Mouse (Mus musculus): ENCODE results near the gene Fkbp11.
"Not testable (repeated sequence)": the region's sequence is repeated elsewhere in the genome, so short reads cannot be mapped to it uniquely, and the experiment has no call there.

The Fkbp11 gene

DNA sequence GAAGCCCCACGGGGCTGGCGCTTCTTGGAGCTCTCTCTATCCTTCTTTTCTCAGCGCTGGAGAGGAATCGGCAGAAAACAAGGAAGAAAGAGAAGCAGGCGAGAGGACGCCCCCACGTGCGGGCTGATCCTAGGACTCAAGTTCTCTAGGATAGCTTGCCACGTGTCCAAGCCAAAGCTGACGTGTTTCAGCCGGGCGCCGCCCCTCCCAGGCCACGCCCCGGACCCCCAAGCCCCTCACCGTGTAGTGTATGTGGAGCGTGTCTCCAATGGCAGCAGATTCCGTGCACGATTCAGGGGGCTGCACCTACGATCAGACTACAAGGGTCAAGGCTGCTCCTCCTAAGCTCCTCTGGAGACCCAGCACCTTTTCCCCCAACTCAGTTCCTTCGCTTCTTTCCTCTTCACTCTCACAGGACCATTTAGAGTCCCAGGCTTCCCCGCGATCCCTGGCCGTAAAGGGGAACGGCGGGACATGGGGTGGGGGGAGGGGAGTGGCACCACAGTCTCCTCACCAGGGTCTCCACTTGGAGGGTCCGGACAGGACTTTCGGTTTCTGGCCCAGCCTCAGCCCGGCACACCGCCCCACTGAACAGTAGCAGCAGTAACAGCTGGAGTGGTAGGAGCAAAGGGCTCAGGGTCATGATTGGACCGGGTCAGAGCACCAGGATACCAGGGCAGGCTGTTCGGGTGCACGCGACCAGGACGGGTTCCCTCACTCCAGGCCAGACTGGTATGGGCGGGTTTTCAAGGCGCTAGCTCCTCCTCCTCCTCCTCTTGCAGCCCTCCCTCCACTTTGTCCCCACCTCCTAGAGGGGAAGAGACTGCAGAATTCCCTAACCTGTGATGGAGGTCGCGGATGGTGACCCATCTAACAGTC is at the start of gene Fkbp11:
TSS of gene Fkbp11 (minus strand) at position 756 of the 879 bp plus-strand sequence.
- DNase-seq (ENCODE audit: low spot score), result no peak

DNA sequence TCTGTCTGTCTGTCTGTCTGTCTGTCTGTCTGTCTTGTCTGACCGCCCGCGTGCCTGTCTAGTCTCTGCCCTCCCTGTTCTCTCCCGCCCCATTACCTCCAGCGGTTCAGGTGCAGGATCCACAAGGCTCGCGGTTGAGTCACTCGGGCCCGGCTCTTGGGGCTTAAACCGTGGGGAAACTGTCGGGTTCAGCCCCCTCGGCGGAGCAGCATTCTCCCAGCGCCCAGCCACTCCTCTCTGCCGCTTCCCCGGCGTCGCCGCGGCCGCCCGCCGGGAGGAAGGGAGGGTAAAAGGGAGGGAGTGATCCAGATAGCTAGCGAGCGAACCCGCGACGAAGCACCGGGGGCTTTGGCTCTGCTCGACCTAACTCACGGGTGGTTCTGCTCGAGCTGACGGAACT is 49.8 kb upstream of the Fkbp11 start, which contains the start of gene Wnt10b:
TSS of gene Wnt10b (minus strand) at position 389 of the 400 bp plus-strand sequence.
- DNase-seq (ENCODE audit: low spot score), result peak; percentile 39

DNA sequence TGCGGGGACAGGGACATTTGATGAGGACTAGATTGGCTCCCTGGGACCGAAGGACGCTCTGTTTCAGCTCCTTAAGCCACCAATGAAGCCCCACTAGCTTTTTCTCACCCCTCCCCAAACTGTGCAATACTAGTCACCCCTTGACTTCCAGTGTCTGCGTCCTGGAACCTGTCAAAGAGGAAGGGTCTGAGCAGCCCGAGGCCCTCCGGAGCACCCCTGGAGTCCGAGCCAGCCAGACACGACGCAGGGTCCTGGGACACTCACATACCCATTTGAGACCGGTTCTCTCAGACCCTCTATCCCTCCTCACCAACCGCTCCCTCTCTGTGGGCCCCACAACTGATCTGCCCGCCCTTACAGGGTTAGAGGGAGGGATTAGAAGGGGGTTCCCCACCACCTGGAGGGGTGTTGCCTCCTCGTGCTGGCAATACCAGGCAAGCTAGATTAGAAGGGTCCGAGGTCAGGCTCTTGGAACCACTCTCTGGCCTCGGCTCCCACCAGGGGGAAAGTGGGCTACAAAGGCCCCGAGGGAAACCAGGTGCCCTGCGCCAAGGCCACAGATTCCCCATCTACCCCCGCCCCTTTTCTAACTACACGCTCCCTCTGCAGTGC is 49.1 kb upstream of the Fkbp11 start:
- DNase-seq (ENCODE audit: low spot score), result peak; percentile 36

DNA sequence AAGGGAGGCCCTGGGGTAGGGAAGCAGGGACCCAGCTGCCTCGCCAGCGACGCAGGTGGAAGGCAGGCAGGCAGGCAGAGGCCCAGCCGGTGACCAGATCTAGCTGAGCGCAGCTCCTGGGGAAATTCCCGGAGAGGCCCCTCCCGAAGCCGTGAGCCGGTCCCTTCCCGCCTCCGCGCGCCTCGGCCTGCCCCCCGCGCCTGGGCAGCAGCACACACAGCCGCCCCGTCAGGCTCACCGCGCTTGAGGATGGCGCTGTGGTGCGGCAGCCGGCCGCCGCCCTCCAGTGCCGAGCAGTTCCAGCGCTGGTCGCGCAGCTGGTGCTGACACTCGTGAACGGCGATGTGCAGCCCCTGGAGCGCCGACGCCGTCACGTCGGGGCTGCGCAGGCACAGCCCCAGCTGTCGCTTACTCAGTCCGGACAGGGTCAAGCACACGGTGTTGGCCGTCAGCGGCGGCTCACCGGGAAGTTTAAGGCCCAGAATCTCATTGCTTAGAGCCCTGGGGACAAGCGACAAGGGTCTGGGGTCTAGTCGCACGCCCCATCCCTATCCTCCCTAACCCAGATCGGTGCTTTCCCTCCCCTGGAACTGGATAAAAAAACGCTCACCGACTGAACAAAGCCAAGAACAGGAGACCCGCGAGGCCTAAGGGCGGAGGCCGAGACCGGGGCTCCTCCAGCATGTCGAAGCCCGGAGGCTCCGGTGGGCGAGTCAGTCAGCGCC is 48.4 kb upstream of the Fkbp11 start:
- DNase-seq (ENCODE audit: low spot score), result peak; percentile 87

DNA sequence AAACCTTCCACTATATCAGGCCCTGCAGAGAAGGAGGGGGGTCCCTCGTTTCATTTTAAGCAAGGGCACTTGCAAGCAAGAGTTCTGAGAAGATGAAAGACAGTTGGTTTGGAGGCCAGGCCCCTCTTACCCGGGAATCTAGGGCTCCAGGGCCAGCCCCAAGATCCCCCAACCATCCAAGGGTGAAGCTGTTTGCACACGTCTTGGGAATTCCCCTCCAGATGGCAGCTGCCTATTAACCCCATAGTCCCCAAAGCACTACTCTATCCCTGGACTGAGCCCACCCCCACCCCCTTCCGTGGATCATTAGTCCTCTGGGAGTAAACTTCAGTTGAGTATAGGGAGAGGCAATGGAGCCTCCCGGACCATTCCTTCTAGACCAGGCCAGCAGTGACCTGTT is 47.5 kb upstream of the Fkbp11 start:
- DNase-seq (ENCODE audit: low spot score), result peak; percentile 21

DNA sequence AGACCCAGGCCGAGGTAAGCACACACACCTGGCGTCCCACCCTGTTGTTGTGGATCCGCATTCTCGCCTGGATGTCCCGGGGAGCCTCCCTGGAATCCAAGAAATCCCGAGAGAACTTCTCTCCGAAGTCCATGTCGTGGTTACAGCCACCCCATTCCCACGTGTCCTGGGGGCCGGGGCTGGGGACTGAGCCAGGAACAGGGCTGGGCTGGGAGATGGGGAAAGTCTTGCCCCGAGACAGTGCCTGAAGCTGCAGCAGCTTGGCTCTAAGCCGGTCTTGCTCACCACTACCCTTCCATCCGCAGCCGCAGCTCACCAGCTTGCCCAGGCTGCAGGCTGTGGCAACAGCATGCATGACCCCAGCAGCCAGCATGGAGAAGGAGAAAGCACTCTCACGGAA is 46.1 kb upstream of the Fkbp11 start:
- DNase-seq (ENCODE audit: low spot score), result no peak

DNA sequence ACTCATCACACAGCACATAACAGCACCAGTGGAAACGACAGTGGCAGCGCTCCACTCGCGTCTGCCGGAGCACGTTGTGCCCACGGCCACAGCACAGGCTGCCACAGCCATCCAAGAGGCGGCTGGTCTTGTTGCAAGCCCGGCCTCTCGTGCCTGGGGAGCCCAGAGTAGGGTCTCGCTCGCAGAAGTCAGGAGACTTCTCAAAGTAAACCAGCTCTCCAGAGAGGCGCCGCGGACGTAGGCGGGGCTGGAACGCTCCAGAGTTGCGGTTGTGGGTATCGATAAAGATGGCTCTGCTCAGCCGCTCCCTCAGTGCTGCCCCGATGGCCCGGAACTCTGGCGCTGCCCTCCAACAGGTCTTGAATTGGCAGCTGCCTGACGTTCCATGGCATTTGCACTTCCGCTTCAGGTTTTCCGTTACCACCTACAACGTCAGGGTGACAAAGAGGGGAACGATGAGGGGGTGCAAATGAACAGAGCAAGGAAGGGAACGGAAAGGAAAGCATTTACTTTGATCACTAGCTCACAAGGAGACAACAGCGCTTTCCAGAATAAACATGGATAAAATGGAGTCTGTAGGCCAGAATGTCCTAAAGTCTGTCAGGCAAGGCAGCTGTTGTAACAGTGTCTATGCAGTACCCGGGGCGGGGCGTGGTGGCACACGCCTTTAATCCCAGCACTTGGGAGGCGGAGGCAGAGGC is 44.7 kb upstream of the Fkbp11 start:
- peak; percentile 78 for DNase-seq (ENCODE audit: low spot score)

DNA sequence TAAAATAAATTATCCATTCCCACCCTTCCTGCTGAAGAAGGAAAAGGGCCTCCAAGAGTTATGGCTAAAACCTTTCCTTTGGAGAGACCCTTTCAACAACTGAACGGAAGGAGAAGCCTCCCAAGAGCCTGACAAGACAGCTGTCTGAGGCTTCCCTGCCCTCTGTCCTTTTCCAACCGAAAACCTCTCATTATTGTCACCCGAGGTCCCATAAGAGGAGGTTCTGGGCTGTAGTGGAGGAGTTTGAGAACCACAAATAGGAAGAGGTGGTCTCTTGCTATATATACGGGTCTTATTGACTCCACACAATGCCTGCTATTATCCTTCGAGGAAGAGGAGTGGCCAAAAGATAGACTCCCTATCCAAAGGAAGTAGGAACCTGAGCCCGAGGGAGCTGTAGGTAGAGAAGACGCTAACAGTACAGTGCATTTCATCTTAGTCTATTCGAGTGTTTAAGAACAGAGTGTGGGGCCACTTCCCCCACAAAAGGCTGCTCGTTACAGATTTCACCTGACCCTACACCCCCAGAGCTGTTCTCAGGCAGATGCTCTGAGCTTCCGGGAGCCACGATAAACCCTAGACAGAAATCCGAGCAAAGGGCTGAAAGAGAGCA is 43.9 kb upstream of the Fkbp11 start:
- peak; percentile 45 for DNase-seq (ENCODE audit: low spot score)

DNA sequence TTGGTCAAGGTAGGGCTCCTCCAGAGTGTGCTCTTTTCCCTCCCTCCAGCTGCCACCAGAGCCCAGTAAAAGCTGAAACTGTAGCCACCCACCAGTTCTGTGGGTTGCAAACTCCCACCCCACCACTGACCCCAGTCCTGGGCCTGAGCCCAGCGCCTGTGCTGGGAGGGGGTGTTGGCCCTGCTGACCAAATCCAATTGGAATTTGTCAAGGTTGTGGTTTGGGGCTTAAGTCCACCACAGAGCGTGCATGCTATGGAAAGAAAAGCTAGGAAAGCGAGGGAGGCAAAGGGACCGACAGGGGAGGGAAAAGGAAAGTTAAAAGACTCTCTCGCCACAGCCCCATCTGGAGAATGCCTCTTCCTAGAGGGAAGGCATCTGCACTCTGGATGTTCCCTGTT is 40.3 kb upstream of the Fkbp11 start:
- DNase-seq (ENCODE audit: low spot score), result no peak

DNA sequence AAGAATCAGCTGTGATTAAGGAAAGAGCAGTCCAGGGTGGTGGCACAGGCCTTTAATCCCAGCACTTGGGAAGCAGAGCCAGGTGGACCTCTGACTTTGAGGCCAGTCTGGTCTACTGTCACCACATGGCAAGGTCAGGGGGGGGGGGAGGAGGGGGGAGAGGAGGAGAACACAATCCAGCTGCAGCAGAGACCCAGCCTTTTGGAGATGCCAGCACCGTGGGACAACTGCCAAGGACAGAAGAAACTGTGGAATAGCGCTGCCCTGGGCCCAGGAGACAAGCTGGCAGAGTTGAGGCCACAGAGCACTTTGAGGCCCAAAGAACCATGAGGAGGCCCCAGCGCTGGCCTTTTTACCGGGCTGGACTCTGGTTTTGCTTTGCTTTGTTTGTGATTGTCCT is 37.9 kb upstream of the Fkbp11 start:
- DNase-seq (ENCODE audit: low spot score), result peak; percentile 56

DNA sequence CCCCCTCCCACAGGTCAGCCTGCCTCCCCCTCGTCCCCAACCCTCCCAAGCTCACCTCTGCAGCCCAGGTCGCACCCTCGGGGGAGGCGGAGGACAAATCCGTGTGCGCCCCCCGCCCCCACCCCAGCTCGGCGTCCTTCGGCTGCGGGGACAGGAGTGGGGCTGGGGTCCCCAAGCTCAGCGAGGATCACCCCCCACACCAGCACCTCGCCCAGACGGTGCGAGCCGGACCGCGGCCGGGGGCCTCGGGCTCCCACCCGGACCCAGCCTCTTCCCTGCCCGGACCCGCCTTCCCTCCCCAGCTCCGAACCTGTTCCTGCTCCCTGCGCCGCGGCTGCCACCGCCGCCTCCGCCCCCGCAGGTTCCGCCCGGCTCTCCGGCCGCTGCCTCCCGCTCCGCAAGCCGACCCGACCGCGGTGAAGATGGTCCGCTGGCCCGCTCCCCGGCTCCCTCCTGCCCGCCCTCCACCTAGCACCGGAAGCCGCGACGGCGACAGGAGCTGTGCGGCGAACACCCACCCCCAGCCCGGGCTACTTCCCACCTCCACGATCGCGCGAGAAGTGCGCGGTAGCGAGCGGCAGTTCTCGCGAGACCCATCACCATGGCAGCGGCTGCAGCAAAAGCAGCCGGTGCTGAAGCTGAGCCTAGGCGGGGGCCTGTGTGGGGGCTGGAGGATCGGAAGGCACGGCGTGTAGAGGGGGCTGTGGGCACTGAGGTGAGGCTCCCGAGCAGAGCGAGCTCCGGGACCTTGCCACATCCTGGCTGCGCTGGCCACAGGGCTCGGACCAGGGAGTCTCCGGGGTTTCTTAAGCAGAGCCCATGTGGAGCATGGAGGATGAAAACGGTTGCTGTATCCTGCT is 34.9 kb upstream of the Fkbp11 start, which contains the start of gene Arf3:
TSS of gene Arf3 (minus strand) at position 545 of the 860 bp plus-strand sequence.
- DNase-seq (ENCODE audit: low spot score), result peak; percentile 99

DNA sequence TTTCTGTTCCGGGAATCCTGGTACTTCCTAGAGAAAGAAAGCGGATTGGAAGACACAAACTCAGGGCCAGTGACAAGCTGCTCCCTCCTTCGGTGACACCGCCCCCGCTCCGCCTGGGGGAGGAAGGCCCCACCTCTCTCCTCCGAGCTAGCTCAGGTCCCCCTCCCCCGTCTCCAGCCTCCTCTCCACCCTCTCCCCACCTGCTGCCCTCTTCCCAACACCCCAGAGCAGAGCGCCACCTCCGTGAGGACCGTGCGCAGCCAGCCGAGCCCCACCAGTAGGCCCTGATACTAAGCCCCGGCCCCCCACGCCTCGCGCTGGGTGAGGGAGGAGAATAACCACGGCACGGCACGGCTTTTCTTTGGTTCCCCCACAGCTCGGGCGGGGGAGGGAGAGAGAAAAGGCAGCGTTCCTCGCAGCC is 34.2 kb upstream of the Fkbp11 start:
- peak; percentile 87 for DNase-seq (ENCODE audit: low spot score)

DNA sequence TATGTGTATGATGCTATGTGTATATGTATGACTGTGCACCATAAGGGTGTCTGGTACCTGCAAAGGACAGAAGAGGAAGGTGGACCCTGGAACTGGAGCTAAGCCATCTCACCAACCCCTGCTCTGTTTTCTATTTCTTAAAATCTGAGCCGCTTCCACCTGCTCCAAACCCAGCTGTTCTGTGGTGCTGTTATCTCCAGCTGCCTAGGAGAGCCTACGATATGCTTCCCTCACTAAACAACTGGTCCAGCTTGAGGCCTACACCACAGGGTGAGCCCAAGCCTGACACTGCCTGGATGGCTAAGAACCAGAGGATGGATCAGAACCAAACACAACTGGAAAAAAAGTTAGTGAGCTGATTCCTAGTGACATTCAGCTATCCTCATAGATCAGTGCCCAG is 26.1 kb upstream of the Fkbp11 start:
- no peak for DNase-seq (ENCODE audit: low spot score)

DNA sequence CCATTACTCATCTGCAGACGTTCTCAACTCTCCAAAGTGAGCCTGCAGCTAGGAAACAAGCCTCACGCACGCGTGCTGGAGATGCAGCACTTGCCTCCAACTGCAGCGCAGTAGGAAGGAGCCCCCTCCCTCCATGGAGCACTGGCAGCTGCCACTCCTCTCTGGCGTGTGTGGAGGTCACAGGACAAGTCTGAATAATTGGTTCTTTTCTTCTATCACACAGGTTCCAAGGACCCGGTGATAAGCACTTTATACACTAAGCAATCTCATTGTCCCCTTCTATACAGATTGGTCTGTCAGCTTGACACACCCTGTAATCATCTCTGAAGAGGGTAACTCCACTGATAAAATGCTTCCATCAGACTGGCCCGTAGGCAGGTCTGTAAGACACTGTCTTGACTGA is 25.0 kb upstream of the Fkbp11 start:
- DNase-seq (ENCODE audit: low spot score), result no peak

DNA sequence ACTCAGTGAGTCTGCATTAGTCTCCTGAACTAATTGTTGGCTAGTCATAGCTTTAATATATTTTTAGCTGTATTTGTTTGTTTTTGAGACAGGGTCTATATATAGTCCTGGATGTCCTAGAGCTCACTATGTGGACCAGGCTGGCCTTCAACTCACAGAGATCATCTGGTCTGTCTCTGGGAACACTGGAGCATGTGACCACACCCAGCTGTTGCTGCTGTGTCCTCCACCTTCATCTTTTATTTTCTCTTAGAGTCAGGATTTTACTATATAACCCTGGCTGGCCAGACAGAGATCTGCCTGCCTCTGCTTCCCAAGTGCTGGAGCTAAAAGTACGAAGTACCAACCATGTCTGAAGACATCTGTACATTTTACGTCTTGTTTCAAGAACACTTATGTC is 21.1 kb upstream of the Fkbp11 start:
- no peak for DNase-seq (ENCODE audit: low spot score)

DNA sequence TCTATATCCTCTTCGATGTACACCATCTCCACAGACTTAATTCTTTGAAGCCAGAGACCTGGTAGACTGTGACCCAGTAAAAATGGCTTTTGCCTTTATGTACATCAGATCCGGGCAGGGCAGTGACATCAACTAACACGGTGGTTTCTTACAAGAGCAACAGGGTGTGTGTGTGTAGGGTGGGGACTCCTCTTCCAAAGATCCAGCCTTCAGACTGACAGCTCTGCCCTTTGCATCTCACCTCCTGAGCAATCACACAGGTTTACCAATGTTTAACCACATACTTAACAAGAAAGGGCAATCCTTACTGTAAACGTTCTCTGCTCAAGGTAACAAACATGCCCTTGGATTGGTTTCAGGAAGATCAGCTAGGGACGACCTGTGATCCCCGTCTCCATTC is 19.3 kb upstream of the Fkbp11 start:
- no peak for DNase-seq (ENCODE audit: low spot score)

DNA sequence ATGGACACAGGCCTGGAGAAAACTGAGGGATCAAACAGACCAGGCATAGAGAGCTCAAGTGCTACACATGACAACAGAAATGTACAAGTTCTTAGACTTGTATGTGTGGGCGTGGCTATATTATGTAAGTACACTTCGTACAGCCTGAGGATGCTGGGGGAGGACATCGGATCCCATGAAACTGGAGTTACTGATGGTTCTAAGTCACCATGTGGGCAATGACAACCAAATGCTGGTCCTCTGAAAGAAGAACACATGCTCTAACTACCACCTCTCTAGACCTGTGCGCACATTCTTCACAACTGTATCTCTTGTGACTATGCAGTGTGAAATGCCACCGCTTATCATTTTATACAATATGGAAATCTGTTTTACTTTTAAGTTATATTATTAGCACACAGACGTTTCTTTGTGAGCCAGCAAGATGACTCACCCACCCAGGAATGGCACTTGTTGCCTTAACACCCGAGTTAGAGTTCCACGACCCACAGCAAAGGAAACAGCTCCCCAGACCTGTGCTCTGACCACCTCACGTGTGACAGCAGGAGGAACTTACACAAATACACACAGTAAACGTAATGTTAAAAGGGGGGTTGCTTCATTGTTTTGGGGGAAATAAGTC is 18.5 kb upstream of the Fkbp11 start:
- no peak for DNase-seq (ENCODE audit: low spot score)

DNA sequence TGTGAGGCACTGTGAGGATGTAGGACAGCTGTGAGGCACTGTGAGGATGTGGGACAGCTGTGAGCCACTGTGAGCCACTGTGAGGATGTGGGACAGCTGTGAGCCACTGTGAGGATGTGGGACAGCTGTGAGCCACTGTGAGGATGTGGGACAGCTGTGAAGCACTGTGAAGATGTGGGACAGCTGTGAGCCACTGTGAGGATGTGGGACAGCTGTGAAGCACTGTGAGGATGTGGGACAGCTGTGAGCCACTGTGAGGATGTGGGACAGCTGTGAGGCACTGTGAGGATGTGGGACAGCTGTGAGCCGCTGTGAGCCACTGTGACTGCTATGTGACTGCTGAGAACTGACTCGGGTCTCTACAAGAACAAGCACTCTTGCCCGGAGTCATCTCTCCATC is 15.9 kb upstream of the Fkbp11 start:
- DNase-seq (ENCODE audit: low spot score), result not testable (repeated sequence)

DNA sequence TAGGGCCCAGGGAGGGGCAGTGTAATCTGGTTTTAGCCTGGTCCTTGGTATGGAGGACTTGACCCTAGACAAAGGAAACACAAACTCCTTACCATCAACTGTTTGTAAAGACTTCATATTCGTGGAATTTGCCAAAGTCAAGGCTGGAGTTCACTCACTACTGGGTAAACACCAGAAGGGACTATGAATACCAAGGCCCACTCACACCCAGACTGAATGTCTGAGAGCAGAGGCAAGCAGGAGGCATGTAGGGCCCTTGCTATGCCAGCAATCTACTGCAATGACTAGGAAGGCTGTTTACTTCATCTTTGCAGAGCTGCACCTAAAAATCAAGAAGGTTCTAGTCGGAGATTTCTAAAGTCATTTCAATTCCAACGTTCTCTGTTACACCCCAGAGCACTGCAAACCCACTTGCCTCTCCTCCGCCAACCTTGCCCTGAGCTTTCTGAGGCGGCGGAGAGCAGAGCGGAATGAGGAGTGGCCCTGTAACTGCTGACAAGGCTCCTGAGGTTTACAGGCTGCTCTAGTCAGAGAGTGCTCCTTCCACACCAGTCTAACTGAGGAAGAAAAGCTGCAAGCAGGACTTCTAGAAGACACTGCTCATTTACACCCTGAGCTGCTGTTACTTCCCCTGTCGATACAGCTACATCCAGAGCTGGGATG is 14.9 kb upstream of the Fkbp11 start:
- DNase-seq (ENCODE audit: low spot score), result no peak

DNA sequence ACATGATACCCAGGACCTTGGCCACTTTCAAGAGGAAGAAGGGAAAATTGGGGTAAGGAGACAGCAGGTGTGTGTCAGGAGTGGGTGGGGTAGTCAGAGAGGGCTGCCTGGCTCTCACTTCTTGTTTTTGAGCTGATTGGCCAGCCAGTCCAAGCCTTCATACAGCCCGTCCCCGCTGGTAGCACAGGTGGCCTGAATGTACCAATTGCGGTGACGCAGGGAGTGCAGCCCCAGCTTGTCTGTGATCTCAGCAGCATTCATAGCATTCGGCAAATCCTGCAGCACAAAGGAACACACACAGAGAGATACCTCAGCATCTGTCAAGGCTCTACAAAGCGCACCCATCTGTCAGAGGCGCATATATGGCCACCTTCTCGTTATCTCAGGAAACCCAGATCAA is 12.2 kb upstream of the Fkbp11 start:
- DNase-seq (ENCODE audit: low spot score), result no peak

All from MN1 (cell line).